Mouse (Mus musculus) central nervous system, embryonic 11.5 days (tissue): ENCODE results near the gene Npy1r. TPM values are rescaled to one million over a fixed set of nuclear protein-coding genes. Genes with fewer than 3 reads are reported as not detected.

Experiments used
- polyA plus RNA-seq: library from polyadenylated mRNA; depleted of rRNA; stranded (reverse); fragments of >200 nt; gene quantifications from 2 replicates; pipeline ENCODE4 v1.2.3, GENCODE M21; 2012; rRNA removed

Npy1r gene
- 0.80 and 1.3 TPM in 2 replicates for polyA plus RNA-seq

GRCm38 (mm10) chr8:66696970-66697843 lies at the start of gene Npy1r:
Gene Npy1r, plus strand, starts transcription at chr8:66697192.

GRCm38 (mm10) chr8:66687511-66688329 lies 9.3 kb upstream of the Npy1r start, which contains the start of gene Npy5r:
Gene Npy5r, minus strand, starts transcription at chr8:66688128.

Other genes starting within 250 kb of the Npy1r start
- 13.0 and 15.5 TPM in 2 replicates for gene Tma16, start 210.7 kb upstream of the Npy1r start, polyA plus RNA-seq
- not detected in 2 replicates for gene Tktl2, start 185.4 kb upstream of the Npy1r start, polyA plus RNA-seq
- 0.04 and 0.09 TPM in 2 replicates for gene Npy5r, start 9.1 kb upstream of the Npy1r start, polyA plus RNA-seq
- 8.5 and 10.8 TPM in 2 replicates for gene Naf1, start 163.0 kb downstream of the Npy1r start, polyA plus RNA-seq